Mouse (Mus musculus): ENCODE measurements at regions not wholly inside any gene's neighbourhood (a gene's known extent, or its start where the extent isn't known, plus 50 kb on each side); places are given as distances from the start of the nearest gene placed in this dataset.

DNA sequence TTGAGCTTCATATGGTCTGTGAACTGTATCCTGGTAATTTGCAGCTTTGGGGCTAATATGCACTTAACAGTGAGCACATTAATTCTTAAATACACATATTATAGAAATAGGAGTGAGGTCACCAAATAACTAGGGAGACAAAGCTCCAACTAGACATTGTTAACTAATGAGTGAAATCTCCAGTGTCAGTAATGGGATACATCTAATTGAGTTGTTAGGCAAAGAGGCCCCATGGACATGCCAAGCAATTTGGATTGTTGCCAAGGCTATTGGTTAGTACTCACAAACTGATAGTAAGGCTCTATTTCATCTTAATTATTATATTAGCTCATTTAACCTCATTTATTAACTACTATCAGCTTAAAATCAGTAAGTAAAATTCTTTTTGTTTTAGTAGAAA, 698.5 kb downstream of the Triml1 start:
- no peak overlapping the region for H3K9ac ChIP-seq (ENCODE audit: low read depth, low read length)
- ATAC-seq (ENCODE audit: low FRiP score) = no peak
- no peaks in the 10 kb centered on the region for H3K4me1 ChIP-seq (replicated peaks; ENCODE audit: control insufficient read depth, insufficient read depth, low read length)
- no peaks in the 10 kb centered on the region for H3K27me3 ChIP-seq (ENCODE audit: control insufficient read depth, insufficient read depth, low read length)
- DNase-seq (ENCODE audit: low spot score) = no peak
- H3K27ac ChIP-seq (ENCODE audit: low read depth, low read length) = no peak overlapping the region
- H3K9me3 ChIP-seq (ENCODE audit: control insufficient read depth, low read length) = no peaks in the 10 kb centered on the region
- H3K36me3 ChIP-seq (ENCODE audit: control insufficient read depth, insufficient read depth, low read length) = no peaks in the 10 kb centered on the region
- H3K4me2 ChIP-seq (replicated peaks; ENCODE audit: low read depth, low read length) = no peak overlapping the region
- H3K4me3 ChIP-seq (ENCODE audit: low read depth, low read length) = no peak overlapping the region

DNA sequence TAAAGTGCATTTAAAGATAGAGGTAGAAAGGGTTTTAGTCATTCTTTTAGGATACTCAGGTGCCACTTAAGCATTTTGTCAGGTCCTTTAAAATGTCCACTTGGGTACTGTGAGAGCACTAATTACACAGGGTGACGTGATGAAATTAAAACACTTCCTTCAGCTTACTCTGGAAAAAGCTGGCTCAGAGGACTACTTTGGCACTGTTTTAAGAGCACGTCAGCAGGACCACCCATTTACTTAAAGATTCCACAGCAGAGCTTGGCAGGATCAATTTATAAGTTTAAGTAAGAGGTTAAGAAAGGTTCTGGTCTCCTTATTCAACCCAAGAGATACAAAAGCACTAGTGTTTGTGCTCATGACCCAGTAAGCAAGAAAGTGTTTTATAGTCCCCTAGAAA, 738.7 kb downstream of the Triml1 start:
- Histone ChIP-seq H3K27ac (ENCODE audit: low read depth, low read length) (no peak overlapping the region), H3K27me3 (ENCODE audit: control insufficient read depth, insufficient read depth, low read length) (no peaks in the 10 kb centered on the region), H3K4me2 (replicated peaks; ENCODE audit: low read depth, low read length) (no peak overlapping the region), H3K9me3 (ENCODE audit: control insufficient read depth, low read length) (no peaks in the 10 kb centered on the region), H3K4me1 (replicated peaks; ENCODE audit: control insufficient read depth, insufficient read depth, low read length) (no peaks in the 10 kb centered on the region), H3K9ac (ENCODE audit: low read depth, low read length) (no peak overlapping the region), H3K36me3 (ENCODE audit: control insufficient read depth, insufficient read depth, low read length) (no peaks in the 10 kb centered on the region), H3K4me3 (ENCODE audit: low read depth, low read length) (no peak overlapping the region)
- DNase-seq (ENCODE audit: low spot score) = no peak
- 63% methylated on average over 2 of the region's 2 CpGs for WGBS
- no peak for ATAC-seq (ENCODE audit: low FRiP score)

DNA sequence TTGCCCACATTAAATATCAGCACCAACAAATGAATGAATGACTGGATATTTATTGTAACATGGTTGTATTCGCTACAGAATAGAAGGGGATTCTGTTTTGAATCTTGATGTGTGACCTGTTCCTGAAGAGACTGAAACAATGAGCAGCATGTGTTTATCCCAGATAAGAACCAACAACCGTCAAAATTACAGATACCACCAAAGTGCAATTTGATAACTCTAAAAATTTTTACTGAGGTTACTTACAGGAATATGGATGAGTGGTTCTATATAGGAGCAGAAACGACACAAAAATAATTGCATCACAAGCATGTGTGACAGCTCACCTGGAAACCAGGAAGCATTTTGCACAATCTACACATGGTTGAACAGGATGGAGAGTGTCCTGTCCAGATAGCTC, 744.4 kb downstream of the Triml1 start:
- Histone ChIP-seq H3K4me1 (replicated peaks; ENCODE audit: control insufficient read depth, insufficient read depth, low read length) (no peaks in the 10 kb centered on the region), H3K36me3 (ENCODE audit: control insufficient read depth, insufficient read depth, low read length) (no peaks in the 10 kb centered on the region), H3K9me3 (ENCODE audit: control insufficient read depth, low read length) (no peaks in the 10 kb centered on the region), H3K27ac (ENCODE audit: low read depth, low read length) (no peak overlapping the region), H3K4me2 (replicated peaks; ENCODE audit: low read depth, low read length) (no peak overlapping the region), H3K27me3 (ENCODE audit: control insufficient read depth, insufficient read depth, low read length) (no peaks in the 10 kb centered on the region), H3K9ac (ENCODE audit: low read depth, low read length) (no peak overlapping the region), H3K4me3 (ENCODE audit: low read depth, low read length) (no peak overlapping the region)
- no peak for ATAC-seq (ENCODE audit: low FRiP score)
- WGBS = 86% methylated on average over 3 of the region's 3 CpGs
- DNase-seq (ENCODE audit: low spot score) = no peak

DNA sequence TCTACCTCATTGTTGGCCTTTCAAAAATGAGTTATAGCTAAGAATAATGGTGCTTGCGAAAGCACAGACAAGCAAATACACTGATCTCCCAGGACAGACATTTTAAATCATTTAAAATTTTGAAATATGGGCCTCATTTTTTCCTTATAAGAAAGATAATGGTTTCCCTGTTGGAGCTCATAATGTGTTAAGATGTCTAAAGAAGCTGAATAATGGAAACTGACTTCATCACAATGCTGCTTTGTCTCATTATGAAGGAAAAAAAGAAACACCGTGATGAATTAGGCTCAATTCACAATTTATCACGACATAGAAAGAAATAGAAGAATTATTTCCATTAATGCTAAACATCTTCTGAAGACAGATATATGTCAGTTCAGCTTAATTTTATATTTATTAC, 752.5 kb downstream of the Triml1 start:
- no peak overlapping the region for H3K9ac ChIP-seq (ENCODE audit: low read depth, low read length)
- no peaks in the 10 kb centered on the region for H3K9me3 ChIP-seq (ENCODE audit: control insufficient read depth, low read length)
- no peaks in the 10 kb centered on the region for H3K36me3 ChIP-seq (ENCODE audit: control insufficient read depth, insufficient read depth, low read length)
- H3K27ac ChIP-seq (ENCODE audit: low read depth, low read length) = no peak overlapping the region
- DNase-seq (ENCODE audit: low spot score) (no peak), ATAC-seq (ENCODE audit: low FRiP score) (no peak)
- 65% methylated on average over 3 of the region's 3 CpGs for WGBS
- H3K4me3 ChIP-seq (ENCODE audit: low read depth, low read length) = no peak overlapping the region
- H3K4me2 ChIP-seq (replicated peaks; ENCODE audit: low read depth, low read length) = no peak overlapping the region
- H3K27me3 ChIP-seq (ENCODE audit: control insufficient read depth, insufficient read depth, low read length) = no peaks in the 10 kb centered on the region
- H3K4me1 ChIP-seq (replicated peaks; ENCODE audit: control insufficient read depth, insufficient read depth, low read length) = no peaks in the 10 kb centered on the region

DNA sequence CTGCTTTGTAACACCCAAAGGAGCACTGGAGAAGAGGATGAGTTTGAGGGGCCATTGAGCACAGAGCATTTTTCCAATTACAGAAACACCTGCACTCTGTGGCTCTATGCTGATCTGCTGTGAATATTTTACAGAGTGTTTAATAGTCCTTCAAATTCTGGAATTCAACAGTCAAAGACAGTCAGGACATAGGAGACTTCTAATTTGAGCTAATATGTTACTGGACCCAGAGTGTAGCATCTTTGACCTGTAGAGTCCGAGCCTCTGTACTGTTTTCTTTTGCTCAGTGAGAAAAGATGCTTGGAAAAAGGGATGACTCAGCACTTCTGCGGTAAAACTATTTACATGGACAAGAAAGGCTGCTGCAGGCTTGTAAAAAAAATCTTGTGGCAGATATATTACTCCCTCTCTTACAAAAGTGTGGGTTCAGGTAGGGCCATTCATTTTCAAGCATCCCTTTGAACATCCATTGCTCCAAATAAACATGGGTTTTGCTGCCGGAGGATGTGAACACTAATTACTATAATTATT, 793.1 kb downstream of the Triml1 start:
- no peak overlapping the region for H3K9ac ChIP-seq (ENCODE audit: low read depth, low read length)
- WGBS = 73% methylated on average over 3 of the region's 3 CpGs
- no peaks in the 10 kb centered on the region for H3K9me3 ChIP-seq (ENCODE audit: control insufficient read depth, low read length)
- no peak for DNase-seq (ENCODE audit: low spot score)
- no peak overlapping the region for H3K4me3 ChIP-seq (ENCODE audit: low read depth, low read length)
- H3K36me3 ChIP-seq (ENCODE audit: control insufficient read depth, insufficient read depth, low read length) = no peaks in the 10 kb centered on the region
- ATAC-seq (ENCODE audit: low FRiP score) = no peak
- no peak overlapping the region for H3K4me2 ChIP-seq (replicated peaks; ENCODE audit: low read depth, low read length)
- H3K27ac ChIP-seq (ENCODE audit: low read depth, low read length) = no peak overlapping the region
- no peaks in the 10 kb centered on the region for H3K27me3 ChIP-seq (ENCODE audit: control insufficient read depth, insufficient read depth, low read length)
- no peaks in the 10 kb centered on the region for H3K4me1 ChIP-seq (replicated peaks; ENCODE audit: control insufficient read depth, insufficient read depth, low read length)

DNA sequence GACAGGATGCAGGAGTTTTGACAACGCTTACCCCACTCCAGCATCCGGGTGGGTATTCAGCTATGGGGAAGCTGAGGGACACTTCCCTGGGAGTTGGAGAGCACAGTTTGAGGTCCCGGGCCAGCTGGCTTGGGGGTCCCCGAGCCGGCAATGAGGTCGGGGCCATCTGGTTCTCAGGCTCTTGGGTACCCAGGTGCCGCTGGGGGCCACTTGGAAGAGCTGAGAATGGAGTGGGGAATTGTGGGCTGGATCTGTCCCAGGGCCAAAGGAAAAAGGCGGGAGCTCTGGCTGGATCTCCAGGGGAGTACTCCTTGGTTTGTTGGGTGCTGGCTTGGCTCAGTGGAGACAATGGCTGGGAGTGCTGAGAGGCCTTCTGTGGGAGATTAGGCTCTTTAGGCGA, 806.6 kb downstream of the Triml1 start:
- Histone ChIP-seq H3K27me3 (ENCODE audit: control insufficient read depth, insufficient read depth, low read length) (no peaks in the 10 kb centered on the region), H3K4me3 (ENCODE audit: low read depth, low read length) (no peak overlapping the region), H3K27ac (ENCODE audit: low read depth, low read length) (no peak overlapping the region), H3K9me3 (ENCODE audit: control insufficient read depth, low read length) (no peaks in the 10 kb centered on the region), H3K9ac (ENCODE audit: low read depth, low read length) (no peak overlapping the region), H3K4me1 (replicated peaks; ENCODE audit: control insufficient read depth, insufficient read depth, low read length) (no peaks in the 10 kb centered on the region), H3K4me2 (replicated peaks; ENCODE audit: low read depth, low read length) (no peak overlapping the region), H3K36me3 (ENCODE audit: control insufficient read depth, insufficient read depth, low read length) (no peaks in the 10 kb centered on the region)
- DNase-seq (ENCODE audit: low spot score) = no peak
- WGBS = 92% methylated on average over 9 of the region's 9 CpGs
- ATAC-seq (ENCODE audit: low FRiP score) = no peak

- Histone ChIP-seq H3K4me1 (replicated peaks; ENCODE audit: control insufficient read depth, insufficient read depth, low read length) (no peaks in the 10 kb centered on the region), H3K27ac (ENCODE audit: low read depth, low read length) (no peak overlapping the region), H3K9ac (ENCODE audit: low read depth, low read length) (no peak overlapping the region), H3K4me3 (ENCODE audit: low read depth, low read length) (no peak overlapping the region), H3K4me2 (replicated peaks; ENCODE audit: low read depth, low read length) (no peak overlapping the region), H3K36me3 (ENCODE audit: control insufficient read depth, insufficient read depth, low read length) (no peaks in the 10 kb centered on the region), H3K9me3 (ENCODE audit: control insufficient read depth, low read length) (no peaks in the 10 kb centered on the region), H3K27me3 (ENCODE audit: control insufficient read depth, insufficient read depth, low read length) (no peaks in the 10 kb centered on the region)
- DNase-seq (ENCODE audit: low spot score) (no peak), ATAC-seq (ENCODE audit: low FRiP score) (no peak)
- 82% methylated on average over 4 of the region's 4 CpGs for WGBS
These were observed 816.6 kb downstream of the Triml1 start for GRCm38 (mm10) chr8:42324663-42325062.

DNA sequence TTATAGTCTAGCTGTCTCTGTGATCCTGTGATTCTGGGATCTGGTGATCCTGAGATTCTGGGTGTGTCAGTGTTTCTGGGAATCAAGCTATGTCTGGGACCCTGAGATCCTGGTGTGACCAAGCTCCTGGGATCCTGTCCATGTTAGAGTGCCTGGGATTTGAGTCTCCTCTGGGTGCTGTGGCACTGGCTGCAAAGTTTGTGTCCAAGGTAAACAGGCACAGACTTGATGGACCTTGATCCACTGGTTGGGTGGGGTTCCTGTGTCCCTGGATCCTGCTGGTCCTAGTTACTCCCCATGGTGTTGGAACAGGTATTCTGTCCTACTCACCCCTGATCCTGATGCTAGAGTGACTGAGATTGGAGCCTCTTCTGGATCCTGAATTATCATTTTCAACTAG, 818.4 kb downstream of the Triml1 start:
- Histone ChIP-seq H3K4me2 (replicated peaks; ENCODE audit: low read depth, low read length) (no peak overlapping the region), H3K36me3 (ENCODE audit: control insufficient read depth, insufficient read depth, low read length) (no peaks in the 10 kb centered on the region), H3K9me3 (ENCODE audit: control insufficient read depth, low read length) (no peaks in the 10 kb centered on the region), H3K27me3 (ENCODE audit: control insufficient read depth, insufficient read depth, low read length) (no peaks in the 10 kb centered on the region), H3K27ac (ENCODE audit: low read depth, low read length) (no peak overlapping the region), H3K9ac (ENCODE audit: low read depth, low read length) (no peak overlapping the region), H3K4me3 (ENCODE audit: low read depth, low read length) (no peak overlapping the region), H3K4me1 (replicated peaks; ENCODE audit: control insufficient read depth, insufficient read depth, low read length) (no peaks in the 10 kb centered on the region)
- ATAC-seq (ENCODE audit: low FRiP score) (no peak), DNase-seq (ENCODE audit: low spot score) (no peak)

- no peak overlapping the region for H3K4me2 ChIP-seq (replicated peaks; ENCODE audit: low read depth, low read length)
- DNase-seq (ENCODE audit: low spot score) (no peak), ATAC-seq (ENCODE audit: low FRiP score) (no peak)
- H3K27me3 ChIP-seq (ENCODE audit: control insufficient read depth, insufficient read depth, low read length) = no peaks in the 10 kb centered on the region
- no peak overlapping the region for H3K9ac ChIP-seq (ENCODE audit: low read depth, low read length)
- H3K4me3 ChIP-seq (ENCODE audit: low read depth, low read length) = no peak overlapping the region
- no peak overlapping the region for H3K27ac ChIP-seq (ENCODE audit: low read depth, low read length)
- WGBS = 87% methylated on average over 1 of the region's 1 CpGs
- no peaks in the 10 kb centered on the region for H3K36me3 ChIP-seq (ENCODE audit: control insufficient read depth, insufficient read depth, low read length)
- no peaks in the 10 kb centered on the region for H3K4me1 ChIP-seq (replicated peaks; ENCODE audit: control insufficient read depth, insufficient read depth, low read length)
- no peaks in the 10 kb centered on the region for H3K9me3 ChIP-seq (ENCODE audit: control insufficient read depth, low read length)
These were observed 830.2 kb downstream of the Triml1 start for GRCm38 (mm10) chr8:42311060-42311459.
